Mouse (Mus musculus) heart, postnatal 0 days (tissue): Measurements from ENCODE around the gene Slc6a19.

Source experiments
- CTCF ChIP-seq: IDR thresholded peaks from 2 replicates; pipeline ENCODE4 v1.5.1; 2016; ENCODE audit warnings: antibody characterized with exemption, control low read depth, low read depth
- EP300 ChIP-seq: IDR thresholded peaks from 2 replicates; pipeline ENCODE4 v1.6.1; 2016; ENCODE audit warnings: antibody characterized with exemption, low read depth

DNA sequence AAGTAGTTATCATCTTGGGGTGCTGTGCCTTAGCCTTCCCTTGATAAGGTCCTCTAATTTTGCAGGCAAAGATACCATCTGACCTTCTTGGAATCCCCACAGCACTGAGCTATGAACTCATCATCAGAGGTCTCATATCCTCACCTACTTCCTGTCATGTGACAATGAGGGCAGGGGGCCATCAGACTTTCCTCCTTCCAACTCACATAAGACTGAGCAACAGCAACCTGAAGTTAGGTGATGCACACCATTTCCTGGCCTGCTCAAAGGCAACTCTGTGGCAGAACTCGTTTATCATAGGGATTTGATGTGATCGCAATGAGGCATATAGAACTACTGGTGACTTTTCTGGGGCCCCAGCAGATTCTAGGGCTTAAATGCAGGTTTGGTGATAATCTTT is 22.4 kb downstream of the Slc6a19 start:
- TF ChIP-seq CTCF (no peak), EP300 (no peak)
